Mouse (Mus musculus): ENCODE data around the gene Blm.

GRCm38 (mm10) chr7:80412279-80412678 lies 122.6 kb downstream of the Blm start:
- TF ChIP-seq CTCF (IDR thresholded peaks at IDR 0.05; ENCODE audit: low read depth) (no peak), EP300 (optimal IDR thresholded peaks at IDR 0.05) (no peak)

Data from stomach, postnatal 0 days (tissue).